Mouse (Mus musculus) G1E (cell line): ENCODE measurements around the gene Cd163.

Experiments used
- CTCF ChIP-seq: IDR thresholded peaks from 2 replicates; pipeline ENCODE4 v1.5.1; 2012; ENCODE audit warnings: low read depth, low read length, inconsistent platforms, mixed read lengths
- GATA2 ChIP-seq: IDR thresholded peaks from 2 replicates; pipeline ENCODE4 v1.6.1; 2012; ENCODE audit warnings: low read depth, low read length, inconsistent platforms, borderline replicate concordance
- POLR2AphosphoS5 ChIP-seq: IDR thresholded peaks from 2 replicates; pipeline ENCODE4 v1.6.1; 2012; ENCODE audit warnings: low read depth, low read length, inconsistent platforms; ENCODE audit not compliant: insufficient replicate concordance

DNA sequence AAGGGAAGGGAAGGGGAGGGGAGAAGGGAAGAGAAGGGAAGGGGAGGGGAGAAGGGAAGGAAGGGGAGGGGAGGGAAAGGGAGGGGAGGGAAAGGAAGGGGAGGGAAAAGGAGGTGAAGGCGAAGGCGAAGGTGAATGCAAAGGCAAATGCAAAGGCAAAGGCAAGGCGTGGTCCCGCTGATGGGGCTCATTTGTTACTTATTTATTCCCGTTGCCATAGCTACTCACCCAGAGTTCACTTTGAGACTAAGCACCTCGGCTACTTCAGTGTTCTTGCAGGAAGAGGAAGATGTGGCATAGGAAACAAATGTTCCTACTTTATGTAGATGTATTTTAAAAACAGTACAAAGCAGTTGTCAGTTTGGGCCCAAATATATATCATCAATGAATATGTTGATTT is 56.1 kb downstream of the Cd163 start:
- TF ChIP-seq GATA2 (no peak), CTCF (no peak), POLR2AphosphoS5 (no peak)
